Mouse (Mus musculus) hindbrain, embryonic 14.5 days (tissue): Measurements from ENCODE around the gene Boll. TPM values are rescaled to one million over a fixed set of nuclear protein-coding genes. Genes with fewer than 3 reads are reported as not detected.

Experiments
- ATAC-seq: fragments of 200-750 bp; cut with Nextera tagmentation; 2 replicates; pipeline ENCODE4 v1.8.0; 2017; ENCODE audit warnings: moderate number of reproducible peaks, mild to moderate bottlenecking, moderate TSS enrichment, moderate library complexity; ENCODE audit not compliant: low FRiP score
- DNase-seq: peaks from one replicate; pipeline ENCODE4 v3.0.0-alpha.2; 2015; ENCODE audit warnings: low spot score
- H3K27ac ChIP-seq: fragments of 300-500 bp; sonication (generic); 2 replicates; pipeline ENCODE4 v1.5.1; 2014; ENCODE audit warnings: mild to moderate bottlenecking, moderate library complexity
- H3K27me3 ChIP-seq: fragments of 300-500 bp; sonication (generic); 2 replicates; pipeline ENCODE4 v1.6.1; 2014; ENCODE audit warnings: mild to moderate bottlenecking, low read length, mixed read lengths; ENCODE audit not compliant: control insufficient read depth, insufficient read depth
- H3K36me3 ChIP-seq: fragments of 300-500 bp; sonication (generic); replicated peaks from 2 replicates; pipeline ENCODE4 v1.6.1; 2014; ENCODE audit not compliant: control insufficient read depth, insufficient read depth
- H3K4me1 ChIP-seq: fragments of 300-500 bp; sonication (generic); replicated peaks from 2 replicates; pipeline ENCODE4 v1.6.1; 2014; ENCODE audit warnings: antibody characterized with exemption, low read length, mixed read lengths; ENCODE audit not compliant: control insufficient read depth, insufficient read depth
- H3K4me2 ChIP-seq: fragments of 300-500 bp; sonication (generic); replicated peaks from 2 replicates; pipeline ENCODE4 v1.6.1; 2014; ENCODE audit warnings: mild to moderate bottlenecking, moderate library complexity
- H3K4me3 ChIP-seq: fragments of 300-500 bp; sonication (generic); replicated peaks from 2 replicates; pipeline ENCODE4 v1.5.1; 2014; ENCODE audit warnings: mild to moderate bottlenecking, low read length
- H3K9ac ChIP-seq: fragments of 300-500 bp; sonication (generic); 2 replicates; pipeline ENCODE4 v1.6.1; 2014
- H3K9me3 ChIP-seq: fragments of 300-500 bp; sonication (generic); 2 replicates; pipeline ENCODE4 v1.6.1; 2016; ENCODE audit warnings: low read length; ENCODE audit not compliant: control insufficient read depth
- WGBS: fragments of 180-500 bp; shearing (Covaris S2); extraction: QIAGEN DNeasy Blood & Tissue Kit; methylation state at CpG from one replicate; pipeline ENCODE4 v1.1.7; 2014; 5-methylcytosine and 5-hydroxymethylcytosine counted together
- polyA plus RNA-seq: library from polyadenylated mRNA; unstranded; fragments of >200 nt; fragmentation: Nextera tagmentation; extraction: Ambion mirVana; gene quantifications from 2 replicates; pipeline ENCODE4 v1.2.1, GENCODE M21; 2014

Gene Boll
- 0.32 and 0.43 TPM in 2 replicates for polyA plus RNA-seq

DNA sequence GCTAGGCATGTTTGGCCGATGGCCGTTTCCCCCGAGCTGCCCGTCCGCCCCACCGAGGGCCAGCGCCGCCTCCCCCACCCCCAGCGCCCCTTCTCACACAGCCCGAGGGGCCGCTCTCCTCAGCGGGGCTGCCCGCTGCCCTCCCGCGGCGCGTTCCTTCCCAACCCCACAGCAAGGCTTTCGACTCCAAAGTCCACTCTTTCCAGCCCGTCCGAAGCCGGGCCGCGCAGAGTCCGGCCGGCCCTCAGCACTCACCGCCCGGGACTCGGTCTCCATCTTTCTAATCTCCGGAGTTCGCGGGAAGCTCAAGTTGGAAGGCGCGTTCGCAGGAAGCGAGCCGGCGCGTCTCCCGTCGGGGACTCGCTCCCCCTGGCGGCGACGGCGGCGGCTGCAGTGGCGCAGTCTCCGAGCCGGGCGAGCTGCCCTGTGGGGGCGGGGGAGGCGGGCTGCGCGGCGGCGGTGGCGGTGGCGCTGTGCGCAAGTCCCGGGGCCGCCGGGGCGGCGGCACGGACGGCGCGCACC, at the start of gene Boll:
TSS of gene Boll (minus strand) at position 426 of the 522 bp plus-strand sequence.
- H3K4me1 ChIP-seq: 0 out of 2 replicates have a peak, but pooled peaks cover 6% of the 10 kb centered on the region
- H3K9me3 ChIP-seq: peaks cover 5% of the 10 kb centered on the region
- H3K36me3 ChIP-seq: no peaks in the 10 kb centered on the region
- H3K27ac ChIP-seq: no peak within 1 kb of the TSS
- H3K27me3 ChIP-seq: peaks cover 29% of the 10 kb centered on the region
- WGBS: 12% methylated on average over 62 of the region's 68 CpGs
- peak within 1 kb of the TSS; percentile 40; the same call in 1 of the 2 replicates for H3K9ac ChIP-seq
- H3K4me3 ChIP-seq: peak within 1 kb of the TSS; percentile 51
- peak within 1 kb of the TSS; percentile 63 for H3K4me2 ChIP-seq
- ATAC-seq (peak; percentile 88), DNase-seq (peak; percentile 65)

- no peak overlapping the region for H3K9ac ChIP-seq
- no peak overlapping the region for H3K27ac ChIP-seq
- WGBS: 70% methylated on average over 6 of the region's 6 CpGs
- DNase-seq: no peak
- no peak for ATAC-seq
- H3K27me3 ChIP-seq: no peaks in the 10 kb centered on the region
- peaks cover 3% of the 10 kb centered on the region; the same call in 1 of the 2 replicates for H3K4me1 ChIP-seq
- H3K9me3 ChIP-seq: no peaks in the 10 kb centered on the region
- H3K4me3 ChIP-seq: no peak overlapping the region
- H3K4me2 ChIP-seq: no peak overlapping the region
- no peaks in the 10 kb centered on the region for H3K36me3 ChIP-seq
These were observed 49.3 kb upstream of the Boll start for GRCm38 (mm10) chr1:55412569-55412968.

- H3K4me2 ChIP-seq: no peak overlapping the region
- H3K4me3 ChIP-seq: no peak overlapping the region
- DNase-seq (no peak), ATAC-seq (no peak)
- no peaks in the 10 kb centered on the region for H3K9me3 ChIP-seq
- no peak overlapping the region for H3K9ac ChIP-seq
- no peaks in the 10 kb centered on the region for H3K36me3 ChIP-seq
- H3K27ac ChIP-seq: no peak overlapping the region
- H3K4me1 ChIP-seq: peaks cover 3% of the 10 kb centered on the region; the same call in 1 of the 2 replicates
- WGBS: 83% methylated on average over 2 of the region's 2 CpGs
- H3K27me3 ChIP-seq: no peaks in the 10 kb centered on the region
These were observed 47.8 kb upstream of the Boll start for GRCm38 (mm10) chr1:55411079-55411478.

DNA sequence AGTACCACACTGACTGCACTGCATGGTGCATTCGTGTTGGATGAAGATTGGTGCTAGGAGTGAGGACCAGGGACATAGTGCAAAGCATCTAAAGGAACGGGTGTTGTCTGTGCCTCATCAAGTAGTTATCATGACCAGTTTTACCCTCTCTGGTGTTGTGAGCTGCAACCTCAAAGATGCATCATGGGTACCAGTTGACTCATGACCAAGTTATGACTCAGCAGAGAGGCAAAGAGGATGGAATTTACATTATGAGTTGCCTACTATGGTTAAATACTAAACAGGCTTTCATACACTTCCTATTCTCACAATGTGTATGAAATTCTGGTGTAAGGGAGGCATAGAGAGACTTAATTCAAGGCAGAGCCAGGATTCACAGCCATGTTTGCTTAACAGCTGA, 47.4 kb upstream of the Boll start:
- Histone ChIP-seq H3K4me2 (no peak overlapping the region), H3K9me3 (no peaks in the 10 kb centered on the region), H3K27me3 (no peaks in the 10 kb centered on the region), H3K4me1 (peaks cover 3% of the 10 kb centered on the region; the same call in 1 of the 2 replicates), H3K27ac (no peak overlapping the region), H3K4me3 (no peak overlapping the region), H3K9ac (no peak overlapping the region), H3K36me3 (no peaks in the 10 kb centered on the region)
- WGBS: 85% methylated on average over 2 of the region's 2 CpGs
- DNase-seq (no peak), ATAC-seq (no peak)

- 0 out of 2 replicates have a peak, but pooled peaks cover 7% of the 10 kb centered on the region for H3K27me3 ChIP-seq
- H3K4me3 ChIP-seq: peak overlapping the region; percentile 88
- H3K9me3 ChIP-seq: no peaks in the 10 kb centered on the region
- DNase-seq (peak; percentile 44), ATAC-seq (0 out of 2 replicates have a peak, but pooled peaks have one; percentile 12)
- H3K36me3 ChIP-seq: no peaks in the 10 kb centered on the region
- WGBS: 4% methylated on average over 35 of the region's 35 CpGs
- peak overlapping the region; percentile 82 for H3K27ac ChIP-seq
- H3K4me1 ChIP-seq: peaks cover 12% of the 10 kb centered on the region
- H3K4me2 ChIP-seq: peak overlapping the region; percentile 97
- peak overlapping the region; percentile 78 for H3K9ac ChIP-seq
These were observed 43.5 kb upstream of the Boll start for GRCm38 (mm10) chr1:55406531-55407375.

GRCm38 (mm10) chr1:55406023-55406413, 42.7 kb upstream of the Boll start:
- WGBS: under 1% methylated on average over 39 of the region's 42 CpGs
- ATAC-seq: no peak; the same call in 1 of the 2 replicates
- peak overlapping the region; percentile 78 for H3K9ac ChIP-seq
- peak overlapping the region; percentile 97 for H3K4me2 ChIP-seq
- H3K27me3 ChIP-seq: 0 out of 2 replicates have a peak, but pooled peaks cover 7% of the 10 kb centered on the region
- peak overlapping the region; percentile 88 for H3K4me3 ChIP-seq
- DNase-seq: no peak
- no peaks in the 10 kb centered on the region for H3K36me3 ChIP-seq
- H3K27ac ChIP-seq: peak overlapping the region; percentile 82
- peaks cover 12% of the 10 kb centered on the region for H3K4me1 ChIP-seq
- no peaks in the 10 kb centered on the region for H3K9me3 ChIP-seq

DNA sequence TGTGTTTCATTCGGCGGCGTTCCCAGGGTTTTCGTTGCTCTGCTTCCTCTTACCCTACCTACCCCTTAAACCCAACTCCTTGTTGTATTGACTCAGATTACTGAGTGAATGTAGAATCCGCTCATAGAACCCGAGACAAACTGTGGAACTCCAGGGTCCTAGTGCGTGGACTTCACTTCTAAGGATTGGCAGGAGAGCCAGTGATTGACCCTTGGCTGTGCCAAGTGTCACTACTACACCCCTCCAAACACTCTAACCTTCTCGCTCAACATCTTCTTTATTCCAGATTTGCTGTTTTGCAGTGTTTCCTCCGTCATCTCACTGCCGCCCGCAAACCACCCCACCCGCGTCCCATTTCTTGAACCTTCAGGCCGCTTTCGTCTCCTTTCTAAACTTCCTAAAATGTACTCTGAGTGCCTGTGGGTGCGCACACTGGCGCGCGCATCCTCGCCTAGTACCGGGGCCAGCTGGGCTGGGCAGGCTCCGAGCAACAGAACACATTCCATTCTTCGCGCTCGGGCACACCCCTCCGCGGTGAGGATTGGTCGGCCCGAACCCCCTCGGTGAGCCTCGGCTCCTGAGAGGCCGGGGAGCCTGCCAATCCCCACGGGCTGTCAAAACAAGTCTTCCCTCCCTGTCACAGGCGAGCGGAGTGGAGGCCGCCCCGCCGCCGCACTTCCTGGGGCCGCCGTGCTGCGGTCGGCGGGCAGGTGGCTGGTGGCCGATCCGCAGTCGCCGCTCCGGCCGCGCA, 42.2 kb upstream of the Boll start, which contains the start of gene Plcl1:
TSS of gene Plcl1 (plus strand) at position 650 of the 751 bp plus-strand sequence.
- H3K4me3 ChIP-seq: peak within 1 kb of the TSS; percentile 88
- H3K4me1 ChIP-seq: peaks cover 12% of the 10 kb centered on the region
- H3K4me2 ChIP-seq: peak within 1 kb of the TSS; percentile 97
- H3K9me3 ChIP-seq: no peaks in the 10 kb centered on the region
- 0 out of 2 replicates have a peak, but pooled peaks cover 7% of the 10 kb centered on the region for H3K27me3 ChIP-seq
- H3K27ac ChIP-seq: peak within 1 kb of the TSS; percentile 82
- no peaks in the 10 kb centered on the region for H3K36me3 ChIP-seq
- 3% methylated on average over 50 of the region's 51 CpGs for WGBS
- peak within 1 kb of the TSS; percentile 78 for H3K9ac ChIP-seq
- ATAC-seq (peak; percentile 98), DNase-seq (peak; percentile 89)

DNA sequence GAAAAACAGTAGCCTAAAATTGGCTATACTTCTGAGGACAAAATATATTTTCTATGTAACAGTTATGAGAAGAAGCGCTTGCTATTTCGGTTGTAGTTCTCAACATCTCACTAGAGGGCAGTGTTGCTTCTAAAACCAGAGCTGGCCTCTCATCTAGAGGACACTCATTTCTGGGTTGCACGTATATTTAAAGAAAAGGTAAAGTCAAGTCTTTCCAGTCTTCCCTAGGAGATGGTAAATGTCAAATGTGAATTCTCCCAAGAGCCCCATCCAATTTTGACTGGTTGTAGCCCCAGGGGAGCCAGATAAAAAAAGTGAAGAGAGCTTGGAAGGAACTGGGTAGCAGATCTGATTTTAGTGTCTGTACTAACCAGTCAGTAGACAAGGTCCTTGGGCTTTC, 41.2 kb upstream of the Boll start:
- H3K36me3 ChIP-seq: no peaks in the 10 kb centered on the region
- H3K27me3 ChIP-seq: 0 out of 2 replicates have a peak, but pooled peaks cover 7% of the 10 kb centered on the region
- peak overlapping the region; percentile 97 for H3K4me2 ChIP-seq
- H3K27ac ChIP-seq: no peak overlapping the region
- no peak overlapping the region for H3K4me3 ChIP-seq
- DNase-seq (peak; percentile 91), ATAC-seq (no peak)
- no peaks in the 10 kb centered on the region for H3K9me3 ChIP-seq
- H3K4me1 ChIP-seq: peaks cover 12% of the 10 kb centered on the region
- 3% methylated on average over 3 of the region's 3 CpGs for WGBS
- no peak overlapping the region for H3K9ac ChIP-seq
